Mouse (Mus musculus): ENCODE results near the gene Rinl.

Rinl gene

GRCm38 (mm10) chr7:28822993-28823903 is 34.5 kb downstream of the Rinl start:
- DNase-seq (ENCODE audit: low read depth, low spot score), result no peak

- DNase-seq (ENCODE audit: low read depth, low spot score), result no peak
Observed at GRCm38 (mm10) chr7:28823932-28824331, 35.2 kb downstream of the Rinl start.

GRCm38 (mm10) chr7:28824941-28825685 is 36.3 kb downstream of the Rinl start, which contains the start of gene Ech1:
Gene Ech1, plus strand, starts transcription at chr7:28825217.
- DNase-seq (ENCODE audit: low read depth, low spot score), result peak; percentile 94

- no peak for DNase-seq (ENCODE audit: low read depth, low spot score)
Observed at GRCm38 (mm10) chr7:28825686-28826401, 37.1 kb downstream of the Rinl start.

GRCm38 (mm10) chr7:28826402-28826772 is 37.6 kb downstream of the Rinl start:
- DNase-seq (ENCODE audit: low read depth, low spot score), result no peak

- no peak for DNase-seq (ENCODE audit: low read depth, low spot score)
Observed at GRCm38 (mm10) chr7:28827338-28827737, 38.6 kb downstream of the Rinl start.

- no peak for DNase-seq (ENCODE audit: low read depth, low spot score)
Observed at GRCm38 (mm10) chr7:28829821-28830220, 41.1 kb downstream of the Rinl start.

- no peak for DNase-seq (ENCODE audit: low read depth, low spot score)
Observed at GRCm38 (mm10) chr7:28830981-28831380, 42.2 kb downstream of the Rinl start.

- no peak for DNase-seq (ENCODE audit: low read depth, low spot score)
Observed at GRCm38 (mm10) chr7:28831411-28832125, 42.8 kb downstream of the Rinl start.

GRCm38 (mm10) chr7:28832137-28832536 is 43.4 kb downstream of the Rinl start:
- DNase-seq (ENCODE audit: low read depth, low spot score), result no peak

GRCm38 (mm10) chr7:28833723-28834347 is 45.1 kb downstream of the Rinl start, which contains the start of gene Lgals4:
Gene Lgals4, plus strand, starts transcription at chr7:28833854.
- DNase-seq (ENCODE audit: low read depth, low spot score), result no peak

- no peak for DNase-seq (ENCODE audit: low read depth, low spot score)
Observed at GRCm38 (mm10) chr7:28836936-28837335, 48.2 kb downstream of the Rinl start.

GRCm38 (mm10) chr7:28838331-28838730 is 49.6 kb downstream of the Rinl start:
- no peak for DNase-seq (ENCODE audit: low read depth, low spot score)

- DNase-seq (ENCODE audit: low read depth, low spot score), result no peak
Observed at GRCm38 (mm10) chr7:28847273-28847672, 58.5 kb downstream of the Rinl start.
